Mouse (Mus musculus) embryo, embryonic 9.5 days (tissue): Measurements from ENCODE around the gene Eaf1.
"Not testable (repeated sequence)": the region's sequence is repeated elsewhere in the genome, so short reads cannot be mapped to it uniquely, and the experiment has no call there.

Experiments
- DNase-seq: peaks from one replicate; pipeline ENCODE4 v3.0.0-alpha.2; 2017; ENCODE audit errors: extremely low spot score

Gene Eaf1

DNA sequence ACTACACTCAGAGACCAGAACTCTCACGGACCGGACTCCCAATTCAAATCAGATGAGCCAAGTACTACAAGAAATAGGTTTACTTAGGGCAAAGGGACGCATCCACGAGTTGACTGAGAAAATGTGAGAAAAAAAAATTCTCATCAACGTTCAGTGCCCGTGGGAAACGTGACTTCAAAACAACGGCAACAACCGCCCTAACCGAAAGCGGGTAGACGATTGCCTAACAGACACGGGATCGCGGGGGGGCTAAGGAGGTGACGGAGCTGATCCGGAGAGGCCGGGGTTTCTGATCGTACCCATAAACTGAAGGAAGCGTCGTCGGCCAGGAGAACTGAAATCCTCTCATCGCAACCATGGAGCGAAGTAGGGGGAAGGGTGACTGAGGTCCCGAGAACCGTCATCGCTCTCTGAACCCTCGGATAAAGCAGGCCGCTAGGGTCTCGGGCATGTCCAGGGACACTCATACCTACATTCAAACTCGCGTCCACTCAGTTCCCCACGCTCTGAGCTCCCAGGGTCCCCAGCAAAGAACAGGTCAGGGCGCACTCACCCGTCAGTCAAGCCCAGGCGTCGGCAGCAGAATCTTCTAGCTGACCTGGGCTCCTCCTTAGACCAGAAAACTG, at the start of gene Eaf1:
Gene Eaf1, plus strand, starts transcription at position 51 of the 626 bp plus-strand sequence.
- DNase-seq = no peak

DNA sequence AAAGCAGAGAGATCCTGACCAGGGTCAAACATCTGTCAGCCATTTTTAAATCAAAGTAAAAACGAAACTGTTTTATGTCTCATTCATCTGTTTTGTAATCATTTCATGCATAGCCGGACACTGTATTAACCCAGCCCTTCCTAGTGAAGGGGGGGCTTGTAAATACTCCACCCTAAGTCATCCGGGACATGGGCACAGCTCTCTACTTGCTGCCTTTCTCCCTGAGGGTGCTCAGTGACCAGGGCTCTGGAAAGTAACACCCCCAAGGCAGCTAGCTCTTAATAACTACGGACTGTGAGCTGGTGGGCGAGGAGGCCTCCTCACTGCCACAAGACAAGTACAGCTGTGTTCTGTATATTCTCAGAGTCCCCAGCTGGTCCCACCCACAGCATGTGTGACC, 45.2 kb upstream of the Eaf1 start:
- DNase-seq = no peak

DNA sequence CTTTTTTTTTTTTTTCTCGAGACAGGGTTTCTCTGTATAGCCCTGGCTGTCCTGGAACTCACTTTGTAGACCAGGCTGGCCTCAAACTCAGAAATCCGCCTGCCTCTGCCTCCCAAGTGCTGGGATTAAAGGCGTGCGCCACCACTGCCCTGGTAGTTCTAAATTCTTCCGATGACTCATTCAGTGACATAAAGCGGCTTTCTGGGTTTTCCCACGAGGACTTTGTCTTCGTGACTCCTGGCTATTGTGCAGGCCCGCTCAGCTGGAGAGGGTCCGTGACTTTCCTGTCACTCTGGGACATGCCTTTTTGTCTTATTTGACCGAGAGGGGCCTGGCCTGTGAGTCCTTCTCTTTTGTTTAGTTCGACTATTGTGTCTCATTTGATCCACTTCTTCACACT, 40.3 kb upstream of the Eaf1 start:
- DNase-seq = not testable (repeated sequence)

DNA sequence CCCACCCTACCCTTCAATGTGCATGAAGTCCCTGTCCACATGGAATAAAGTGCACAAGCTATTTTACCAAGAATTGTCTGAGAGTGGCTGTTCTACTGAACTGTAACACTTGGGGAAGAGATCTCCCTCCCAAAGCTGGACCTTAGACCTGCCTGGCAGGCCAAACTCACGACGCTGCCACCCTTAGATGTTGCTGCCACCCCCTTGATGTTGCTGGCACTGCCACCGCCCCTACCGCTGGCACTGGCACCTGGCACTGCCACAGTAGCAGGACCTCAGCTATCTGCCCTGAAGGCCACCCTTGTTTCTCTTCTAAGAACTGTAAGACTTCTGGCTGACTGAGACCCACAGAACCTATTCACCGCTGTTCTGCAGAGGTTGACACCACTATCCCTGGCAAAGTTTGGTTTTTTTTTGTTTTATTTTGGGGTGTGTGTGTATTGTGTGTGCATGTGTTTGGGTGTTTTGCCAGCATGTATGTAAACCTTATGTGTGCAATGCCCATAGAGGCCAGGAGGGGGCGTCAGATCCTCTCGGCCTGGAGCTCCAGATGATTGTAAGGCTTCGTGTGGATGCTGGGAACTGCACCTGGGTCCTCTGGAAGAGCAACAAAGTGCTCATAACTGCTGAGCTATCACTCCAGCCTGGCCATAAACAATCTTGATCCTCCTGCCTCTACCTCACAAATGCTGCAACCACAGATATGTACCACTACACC, 39.2 kb upstream of the Eaf1 start:
- no peak for DNase-seq

DNA sequence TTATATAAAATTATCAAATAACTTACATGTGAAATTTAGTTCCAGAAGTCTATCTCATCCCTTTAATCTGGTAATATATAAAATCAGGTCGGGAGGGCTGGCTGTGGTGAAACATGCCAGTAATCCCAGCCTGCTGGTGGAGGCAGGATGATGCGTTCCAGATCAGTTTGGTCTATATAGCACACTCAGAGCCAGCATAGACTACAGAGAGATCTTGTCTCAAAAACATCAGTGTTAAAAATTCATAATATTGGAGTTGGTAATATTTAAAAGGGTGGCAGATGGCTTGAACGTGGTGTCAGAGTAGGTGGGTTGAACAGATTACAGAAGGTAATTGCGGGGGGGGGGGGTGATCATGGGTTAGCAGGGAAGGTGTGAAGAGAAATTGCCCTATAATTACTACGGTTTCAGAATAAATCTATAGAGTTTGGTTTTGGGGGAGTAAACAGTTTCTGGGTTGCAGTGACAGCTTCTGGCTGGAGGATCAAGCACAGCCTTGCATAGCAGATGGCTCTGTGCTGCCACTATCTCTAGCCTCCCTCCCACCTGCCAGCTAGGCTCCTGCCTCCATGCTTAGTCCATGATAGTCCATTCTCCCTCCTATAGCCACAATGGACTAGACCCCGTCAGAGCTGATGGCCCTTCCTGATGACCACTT, 38.0 kb upstream of the Eaf1 start:
- DNase-seq = no peak

DNA sequence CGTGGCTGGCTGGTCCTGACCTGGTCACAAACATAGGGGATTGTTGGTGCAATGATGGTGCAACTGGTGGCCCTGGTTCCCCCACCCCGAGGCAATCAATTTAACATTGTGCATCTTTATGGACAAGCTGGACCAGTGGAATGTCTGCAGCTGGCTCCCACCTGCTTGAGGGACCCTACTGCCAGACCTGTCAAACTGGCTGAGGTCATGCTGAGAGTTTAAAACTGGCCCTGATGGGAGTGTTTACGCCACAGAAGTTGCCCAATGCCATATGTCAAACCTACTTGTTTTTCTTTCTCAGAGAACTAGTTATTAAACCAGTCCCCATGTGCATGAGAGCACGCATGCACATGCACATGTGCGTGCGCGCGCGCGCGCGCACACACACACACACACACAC, 36.2 kb upstream of the Eaf1 start:
- no peak for DNase-seq

DNA sequence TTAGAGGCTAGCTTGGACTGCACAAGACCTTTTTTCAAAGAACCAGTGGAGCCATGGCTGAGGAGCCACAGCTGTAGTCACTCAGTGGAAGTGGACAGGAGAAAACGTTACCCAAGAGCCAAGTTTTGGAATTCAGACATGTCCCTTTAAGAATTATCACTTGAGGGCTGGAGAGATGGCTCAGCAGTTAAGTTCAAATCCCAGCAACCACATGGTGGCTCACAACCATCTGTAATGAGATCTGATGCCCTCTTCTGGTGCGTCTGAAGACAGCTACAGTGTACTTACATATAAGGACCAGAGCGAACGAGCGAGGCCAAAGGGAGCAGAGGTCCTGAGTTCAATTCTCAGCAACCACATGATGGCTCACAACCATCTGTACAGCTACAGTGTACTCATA, 32.0 kb upstream of the Eaf1 start:
- DNase-seq = not testable (repeated sequence)

DNA sequence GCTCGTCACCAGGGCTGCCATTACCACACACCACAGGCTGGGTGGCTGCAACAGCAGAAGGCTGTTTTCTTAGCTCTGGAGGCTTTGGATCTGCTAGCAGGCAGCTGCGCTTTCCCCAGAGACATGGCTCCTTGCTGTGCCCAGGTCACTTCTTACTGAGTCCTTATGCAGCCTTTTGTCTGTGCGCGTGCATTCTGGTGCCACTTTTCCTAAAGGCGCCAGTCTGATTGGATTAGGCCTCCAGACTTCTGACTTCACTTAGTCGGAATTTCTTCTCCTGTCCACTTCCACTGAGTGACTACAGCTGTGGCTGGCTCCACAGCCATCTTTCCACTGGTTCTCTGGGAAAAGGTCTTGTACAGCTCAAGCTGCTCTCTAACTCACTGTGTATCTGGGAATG, 31.3 kb upstream of the Eaf1 start:
- no peak for DNase-seq

DNA sequence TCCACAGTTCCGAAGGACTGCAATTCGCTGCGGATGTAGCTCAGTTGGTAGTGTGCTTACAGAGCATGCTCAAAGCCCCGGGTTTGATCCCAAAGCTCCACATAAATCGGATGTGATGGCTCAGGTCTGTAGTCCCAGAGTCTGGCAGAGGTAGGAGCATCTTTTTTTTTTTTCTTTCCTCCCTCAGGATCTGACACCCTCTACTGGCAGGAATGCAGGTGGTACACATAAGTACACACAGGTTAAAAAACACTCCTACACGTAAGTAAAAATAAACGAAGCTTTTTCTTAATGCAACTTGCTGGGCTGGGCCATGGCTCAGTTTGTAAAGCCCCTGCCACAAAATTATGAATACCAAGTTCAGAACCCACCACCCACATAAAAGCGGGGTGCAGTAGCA, 30.0 kb upstream of the Eaf1 start:
- peak; percentile 29 for DNase-seq

DNA sequence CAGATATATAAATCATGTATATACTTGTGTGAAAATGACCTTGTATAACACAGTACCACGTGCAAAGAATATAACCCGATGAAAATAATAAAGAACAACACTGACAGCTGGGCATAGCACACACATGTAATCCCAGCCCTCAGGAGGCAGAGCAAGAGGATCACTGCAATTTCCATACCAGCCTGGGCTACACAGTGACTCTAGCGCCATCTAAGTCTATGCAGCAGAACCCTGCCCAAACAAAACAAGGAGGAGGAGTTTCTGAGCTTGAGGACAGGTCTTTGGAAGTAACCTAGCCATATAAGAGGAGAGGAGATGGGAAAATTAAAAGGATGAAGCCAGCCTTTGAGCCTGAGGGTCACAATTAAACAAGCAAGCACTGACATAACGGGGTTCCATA, 24.5 kb upstream of the Eaf1 start:
- no peak for DNase-seq

DNA sequence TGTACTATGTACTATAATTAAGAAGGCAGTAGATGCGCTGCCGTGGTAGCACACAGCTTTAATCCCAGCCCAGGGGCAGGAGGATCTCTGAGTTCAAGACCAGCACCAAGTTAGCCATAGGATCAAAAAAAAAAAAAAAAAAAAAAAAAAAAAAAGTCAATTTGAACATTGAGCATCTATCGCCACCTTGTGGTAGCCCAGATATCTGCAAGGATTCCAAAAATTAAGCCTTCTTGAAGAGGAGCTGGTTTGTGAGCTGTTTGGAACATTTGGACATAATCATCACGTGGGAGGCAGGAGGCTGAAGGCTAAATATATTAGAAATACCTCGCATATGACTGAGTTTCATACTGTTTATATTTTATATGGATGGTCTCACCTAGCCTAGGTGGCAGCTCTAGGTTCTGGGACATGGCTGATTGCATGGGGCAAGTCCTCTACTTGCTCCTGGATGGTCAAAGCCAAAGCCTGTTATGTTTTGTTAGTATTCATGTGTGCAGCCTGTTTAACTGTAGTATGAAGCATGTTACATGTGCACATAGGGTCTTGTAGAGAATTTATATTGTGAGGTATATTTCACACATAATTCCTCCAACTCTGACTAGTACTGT, 21.6 kb upstream of the Eaf1 start:
- peak; percentile 41 for DNase-seq

DNA sequence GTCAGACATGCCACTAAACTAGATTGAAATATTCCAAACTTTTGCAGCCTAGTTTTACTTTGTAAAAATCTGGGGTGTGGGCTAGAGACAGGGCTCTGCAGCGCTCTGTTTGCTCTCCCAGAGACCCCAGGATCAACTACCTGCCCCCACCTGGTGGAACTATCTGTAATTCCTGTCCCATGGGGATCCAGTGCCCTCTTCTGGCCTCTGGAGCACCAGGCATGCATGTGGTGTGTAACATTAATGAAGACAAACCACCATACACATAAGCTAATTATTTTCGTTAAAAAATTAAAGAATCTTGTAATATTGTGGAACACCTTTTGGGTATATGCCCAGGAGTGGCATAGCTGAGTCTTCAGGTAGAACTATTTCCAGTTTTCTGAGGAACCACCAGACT, 20.9 kb upstream of the Eaf1 start:
- no peak for DNase-seq

DNA sequence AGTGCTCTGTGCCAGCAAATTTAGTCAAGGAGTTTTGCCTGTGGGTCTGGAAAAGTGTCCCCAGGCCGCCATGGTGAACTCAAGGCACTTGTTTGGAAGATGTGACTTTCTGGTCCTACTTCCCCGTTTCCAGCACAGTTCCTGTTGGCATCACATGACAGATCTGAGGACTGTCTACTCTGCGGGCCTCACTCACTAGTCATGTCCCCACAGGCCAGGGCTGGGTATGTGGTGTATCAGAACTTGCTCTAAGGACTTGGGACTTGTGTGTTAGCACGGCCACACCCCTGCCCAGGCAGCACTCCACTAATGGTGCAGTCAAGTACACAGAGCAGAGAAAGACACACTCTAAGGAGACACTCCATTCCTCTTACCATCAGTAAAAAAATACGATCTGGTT, 11.8 kb upstream of the Eaf1 start:
- no peak for DNase-seq

DNA sequence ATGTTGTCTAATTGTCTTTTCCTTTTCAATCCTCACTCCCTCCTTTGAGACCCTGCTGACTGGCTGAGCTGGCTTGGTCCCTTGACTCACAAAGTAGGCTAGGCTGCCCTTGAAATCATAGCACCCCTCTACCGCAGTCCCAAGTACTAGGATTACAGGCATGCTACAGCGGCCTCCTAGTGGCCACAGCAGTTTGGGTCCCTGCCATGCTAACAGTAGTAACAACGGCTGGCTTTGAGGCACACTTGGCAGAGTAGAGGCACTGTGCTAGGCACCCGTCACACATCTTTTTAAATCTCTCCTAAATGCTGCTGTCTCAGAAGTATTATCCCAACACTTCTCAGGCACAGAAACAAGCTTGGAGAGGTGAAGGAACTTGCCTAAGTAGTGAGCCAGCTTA, 7.7 kb upstream of the Eaf1 start:
- no peak for DNase-seq

DNA sequence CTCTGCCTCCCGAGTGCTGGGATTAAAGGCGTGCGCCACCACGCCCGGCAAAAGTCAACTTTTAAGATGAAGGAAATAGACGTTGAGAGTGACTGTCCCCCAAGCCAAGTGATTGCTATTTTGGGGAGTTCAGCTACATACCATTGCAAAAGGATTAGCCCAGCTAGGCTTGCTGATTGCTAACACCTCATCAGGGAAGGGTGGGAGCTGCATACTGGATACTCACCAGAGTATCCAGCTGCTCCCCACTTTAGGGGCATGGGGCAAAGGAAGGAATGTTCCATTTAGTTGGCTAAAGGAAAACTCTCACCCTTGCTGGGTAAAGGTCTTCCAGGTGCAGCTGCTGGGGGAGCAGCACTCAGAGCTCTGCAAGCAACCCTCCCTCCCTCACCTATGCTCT, 6.1 kb upstream of the Eaf1 start:
- no peak for DNase-seq

DNA sequence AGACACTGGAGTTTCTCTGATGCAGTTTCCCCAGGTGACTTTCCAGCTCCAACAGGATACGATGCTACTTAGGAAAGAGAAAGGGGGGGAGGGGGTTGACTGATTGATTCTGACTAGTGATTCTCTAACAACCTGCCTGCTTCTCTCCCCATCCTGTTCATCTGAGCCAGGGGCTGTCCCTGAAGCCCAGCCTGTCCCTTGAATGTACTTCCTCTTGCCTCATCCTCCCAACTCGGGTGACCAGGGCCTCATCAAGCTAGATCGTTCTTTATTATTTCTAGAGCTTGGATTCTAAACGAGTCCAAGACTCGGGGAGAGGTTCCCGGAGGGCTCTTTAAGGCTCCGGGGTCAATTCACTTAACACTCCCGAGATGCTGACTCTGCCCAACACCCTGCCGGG, 298 bp upstream of the Eaf1 start:
- no peak for DNase-seq

DNA sequence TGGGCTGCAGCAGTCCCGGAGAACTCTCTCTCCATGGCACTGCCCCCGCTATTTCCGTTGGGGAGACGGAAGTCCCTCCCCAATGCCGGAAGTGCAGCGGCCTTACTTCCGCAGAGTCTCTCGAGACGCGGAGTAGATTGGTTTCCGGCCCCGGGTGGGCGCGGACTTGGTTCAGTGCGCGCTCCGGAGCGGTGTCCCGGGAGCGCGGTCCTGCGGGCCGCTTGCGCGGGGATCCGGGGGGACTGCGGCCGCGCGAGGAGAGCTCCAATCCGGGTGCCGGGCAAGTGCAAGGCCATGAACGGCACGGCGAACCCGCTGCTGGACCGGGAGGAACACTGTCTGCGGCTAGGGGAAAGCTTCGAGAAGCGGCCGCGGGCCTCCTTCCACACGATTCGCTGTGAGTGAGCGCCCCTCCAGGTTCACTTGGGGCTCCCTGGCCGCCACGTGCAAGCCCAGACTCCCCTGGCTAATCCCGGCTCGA, 816 bp downstream of the Eaf1 start, which contains the start of gene Mettl6:
Gene Mettl6, minus strand, starts transcription at position 66 of the 481 bp plus-strand sequence.
- DNase-seq = peak; percentile 88

DNA sequence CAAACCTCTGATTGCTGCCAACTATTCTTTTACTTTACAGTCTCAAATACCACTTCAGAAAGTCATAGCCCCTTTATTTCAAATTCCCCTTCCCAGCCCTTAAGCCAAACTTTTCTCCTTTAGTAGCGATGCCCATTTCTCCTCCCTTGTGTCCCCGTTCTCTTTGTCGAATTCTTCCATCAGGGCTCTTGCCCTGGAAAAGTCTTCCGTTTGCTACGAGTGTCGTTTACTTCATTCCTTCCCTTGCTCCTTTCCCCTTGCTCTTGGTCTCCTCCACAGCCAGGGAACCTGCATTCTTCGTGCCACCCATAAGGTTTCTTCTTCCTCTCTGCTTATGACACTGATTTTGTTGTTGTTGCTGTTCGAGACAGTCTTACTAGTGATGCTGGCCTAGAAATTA, 1.3 kb downstream of the Eaf1 start:
- no peak for DNase-seq

DNA sequence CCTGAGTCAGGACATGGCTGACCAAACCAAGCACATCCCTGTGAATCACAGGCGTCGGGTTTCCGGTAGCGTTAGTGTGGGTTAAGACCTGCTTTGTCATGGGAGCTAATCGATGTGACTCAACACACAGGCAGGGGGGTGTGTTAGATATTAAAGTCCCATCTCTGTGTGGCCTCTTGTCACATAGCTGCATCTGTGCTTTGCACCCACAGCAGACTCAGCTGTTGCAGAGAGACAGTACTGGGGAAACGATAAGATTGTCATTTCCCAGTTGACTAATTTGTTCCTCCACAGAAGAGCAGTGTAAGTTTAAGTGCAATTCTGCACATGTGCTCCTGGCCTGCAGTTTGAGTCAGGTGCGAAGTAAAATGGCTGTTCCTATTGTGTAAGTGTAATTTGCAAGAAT, 2.0 kb downstream of the Eaf1 start:
- DNase-seq = peak; percentile 14

DNA sequence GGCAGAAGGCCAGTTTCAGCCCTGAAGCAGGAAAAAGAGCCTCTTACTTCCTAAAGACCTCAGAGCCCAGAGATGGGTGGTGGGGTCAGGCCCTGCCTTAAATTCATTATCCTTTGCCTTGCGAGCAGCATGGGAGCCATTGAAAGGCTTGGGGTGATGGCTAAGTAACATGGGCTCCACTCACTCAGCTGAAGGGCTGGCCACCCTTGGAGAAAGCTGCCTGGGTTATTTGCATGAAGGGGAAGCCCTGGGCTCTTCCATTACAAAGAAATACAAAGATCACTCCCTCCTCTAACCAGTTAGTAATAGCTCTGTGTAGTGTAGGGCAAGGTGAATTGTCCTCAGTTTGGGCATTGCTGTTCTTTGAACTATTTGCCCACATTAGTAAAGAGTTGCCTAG, 5.3 kb downstream of the Eaf1 start:
- DNase-seq = no peak

DNA sequence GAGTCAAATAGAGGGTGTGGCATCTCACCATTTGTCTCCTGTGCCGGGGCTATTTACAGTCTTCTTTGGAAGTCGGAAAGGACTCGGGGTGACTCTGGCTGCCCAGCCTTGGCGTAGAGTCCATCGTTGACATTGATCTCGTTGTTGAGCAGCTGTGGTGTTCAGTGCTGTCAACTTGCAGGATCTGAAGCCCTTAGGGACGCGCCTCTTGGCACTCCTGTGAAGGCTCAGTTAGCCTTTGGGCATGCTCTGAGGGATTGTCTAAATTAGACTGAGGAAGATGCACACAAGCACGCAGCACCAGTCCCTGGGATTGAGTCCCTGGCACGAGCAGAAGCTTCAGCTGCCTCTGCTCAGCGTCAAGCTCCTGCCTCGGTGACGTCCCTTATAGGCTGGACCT, 9.2 kb downstream of the Eaf1 start:
- DNase-seq = no peak

DNA sequence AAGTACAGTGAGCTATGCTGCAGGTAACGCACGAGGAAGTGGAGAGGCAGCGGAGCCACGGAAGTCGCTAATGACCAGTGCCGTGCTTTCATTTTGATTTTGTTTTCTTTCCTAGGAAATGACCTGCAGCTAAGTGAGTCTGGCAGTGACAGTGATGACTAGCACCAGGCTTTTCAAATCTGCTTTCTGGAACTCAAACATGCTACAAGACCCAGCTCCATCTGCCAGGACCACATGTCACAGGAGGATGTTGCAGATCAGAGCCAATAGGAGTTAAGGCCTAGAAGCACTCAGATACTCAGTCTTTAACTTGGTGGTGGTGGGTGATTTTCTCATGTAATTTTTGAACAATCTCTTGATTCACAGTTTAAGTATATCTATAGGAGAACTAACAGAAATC, 12.3 kb downstream of the Eaf1 start:
- DNase-seq = no peak

DNA sequence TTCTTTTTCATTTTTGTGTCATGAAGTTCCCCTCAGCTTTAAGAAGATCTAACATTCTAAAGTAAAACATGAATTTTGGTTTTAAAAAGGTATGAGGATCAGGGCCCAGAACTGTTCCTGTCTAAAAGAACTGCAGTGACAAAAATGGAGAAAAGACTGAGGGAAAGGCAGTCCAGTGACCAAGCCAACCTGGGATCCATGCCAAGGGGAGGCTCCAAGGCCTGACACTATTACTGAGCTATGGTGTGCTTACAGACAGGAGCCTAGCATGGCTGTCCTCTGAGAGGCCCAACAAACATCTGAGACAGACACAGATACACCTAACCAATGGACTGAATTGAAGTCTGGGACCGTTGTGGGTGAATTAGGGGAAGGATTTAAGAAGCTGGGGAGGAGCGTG, 15.7 kb downstream of the Eaf1 start:
- DNase-seq = no peak
